Mouse (Mus musculus): ENCODE measurements around the gene Slc12a4. TPM values are rescaled to one million over a fixed set of nuclear protein-coding genes. Genes with fewer than 3 reads are reported as not detected.
"Not testable (repeated sequence)": the region's sequence is repeated elsewhere in the genome, so short reads cannot be mapped to it uniquely, and the experiment has no call there.

Slc12a4 gene
- polyA plus RNA-seq, 1 experiment from 2014 or later: 57.6 TPM

- no peaks in the 10 kb centered on the region for H3K36me3 ChIP-seq
- no peak overlapping the region for H3K27ac ChIP-seq
- no peak overlapping the region for H3K9ac ChIP-seq
- WGBS: 64% methylated on average over 4 of the region's 4 CpGs
- no peak overlapping the region for H3K4me3 ChIP-seq
- no peak for ATAC-seq (ENCODE audit: insufficient number of reproducible peaks, low FRiP score, low TSS enrichment, low read depth)
- H3K4me1 ChIP-seq: peaks cover 5% of the 10 kb centered on the region; the same call in 1 of the 2 replicates
- H3K9me3 ChIP-seq: no peaks in the 10 kb centered on the region
- H3K4me2 ChIP-seq: no peak overlapping the region
- H3K27me3 ChIP-seq: no peaks in the 10 kb centered on the region
Measured at GRCm38 (mm10) chr8:105993226-105993625, 27.3 kb upstream of the Slc12a4 start.

GRCm38 (mm10) chr8:105992499-105992898 is 26.6 kb upstream of the Slc12a4 start:
- Histone ChIP-seq H3K4me3 (no peak overlapping the region), H3K4me1 (peaks cover 5% of the 10 kb centered on the region; the same call in 1 of the 2 replicates), H3K4me2 (no peak overlapping the region), H3K9ac (no peak overlapping the region), H3K36me3 (no peaks in the 10 kb centered on the region), H3K27me3 (no peaks in the 10 kb centered on the region), H3K9me3 (no peaks in the 10 kb centered on the region), H3K27ac (no peak overlapping the region)
- ATAC-seq (ENCODE audit: insufficient number of reproducible peaks, low FRiP score, low TSS enrichment, low read depth): no peak
- WGBS: 72% methylated on average over 5 of the region's 5 CpGs

- no peak overlapping the region for H3K27ac ChIP-seq
- no peak overlapping the region for H3K9ac ChIP-seq
- H3K9me3 ChIP-seq: no peaks in the 10 kb centered on the region
Measured at GRCm38 (mm10) chr8:105991546-105991945, 25.6 kb upstream of the Slc12a4 start.

GRCm38 (mm10) chr8:105990856-105991387 is 25.0 kb upstream of the Slc12a4 start, which contains the start of gene Dus2:
Gene Dus2, plus strand, starts transcription at chr8:105991337.
- Histone ChIP-seq H3K4me2 (peak within 1 kb of the TSS; percentile 20; the same call in 1 of the 2 replicates), H3K4me1 (peaks cover 5% of the 10 kb centered on the region; the same call in 1 of the 2 replicates), H3K27ac (no peak within 1 kb of the TSS), H3K9ac (no peak within 1 kb of the TSS), H3K27me3 (no peaks in the 10 kb centered on the region), H3K9me3 (no peaks in the 10 kb centered on the region), H3K36me3 (no peaks in the 10 kb centered on the region), H3K4me3 (no peak within 1 kb of the TSS)
- 9% methylated on average over 15 of the region's 15 CpGs for WGBS
- peak; percentile 65; the same call in 1 of the 2 replicates for ATAC-seq (ENCODE audit: insufficient number of reproducible peaks, low FRiP score, low TSS enrichment, low read depth)

More at GRCm38 (mm10) chr8:105991546-105991945, 25.6 kb upstream of the Slc12a4 start:
- Histone ChIP-seq H3K36me3 (no peaks in the 10 kb centered on the region), H3K4me2 (no peak overlapping the region), H3K27me3 (no peaks in the 10 kb centered on the region), H3K4me1 (peaks cover 5% of the 10 kb centered on the region; the same call in 1 of the 2 replicates), H3K4me3 (no peak overlapping the region)
- ATAC-seq (ENCODE audit: insufficient number of reproducible peaks, low FRiP score, low TSS enrichment, low read depth): no peak
- 87% methylated on average over 2 of the region's 2 CpGs for WGBS

GRCm38 (mm10) chr8:105988546-105988945 is 22.6 kb upstream of the Slc12a4 start:
- WGBS: 85% methylated on average over 11 of the region's 11 CpGs
- H3K4me2 ChIP-seq: no peak overlapping the region
- no peak for ATAC-seq (ENCODE audit: insufficient number of reproducible peaks, low FRiP score, low TSS enrichment, low read depth)

GRCm38 (mm10) chr8:105983406-105983805 is 17.5 kb upstream of the Slc12a4 start:
- not testable (repeated sequence) for H3K27me3 ChIP-seq; ATAC-seq (ENCODE audit: insufficient number of reproducible peaks, low FRiP score, low TSS enrichment, low read depth); H3K4me2 ChIP-seq; H3K4me1 ChIP-seq; H3K36me3 ChIP-seq; H3K9me3 ChIP-seq; H3K9ac ChIP-seq; H3K4me3 ChIP-seq; H3K27ac ChIP-seq
- WGBS: 69% methylated on average over 11 of the region's 11 CpGs

More at GRCm38 (mm10) chr8:105988546-105988945, 22.6 kb upstream of the Slc12a4 start:
- Histone ChIP-seq H3K9ac (no peak overlapping the region), H3K27ac (no peak overlapping the region), H3K27me3 (no peaks in the 10 kb centered on the region), H3K4me1 (peaks cover 5% of the 10 kb centered on the region; the same call in 1 of the 2 replicates), H3K36me3 (no peaks in the 10 kb centered on the region), H3K9me3 (no peaks in the 10 kb centered on the region), H3K4me3 (no peak overlapping the region)

GRCm38 (mm10) chr8:105981146-105981545 is 15.2 kb upstream of the Slc12a4 start:
- Histone ChIP-seq H3K27ac (no peak overlapping the region), H3K4me1 (no peaks in the 10 kb centered on the region), H3K4me3 (no peak overlapping the region), H3K9ac (no peak overlapping the region), H3K4me2 (no peak overlapping the region), H3K27me3 (no peaks in the 10 kb centered on the region), H3K9me3 (no peaks in the 10 kb centered on the region), H3K36me3 (no peaks in the 10 kb centered on the region)
- WGBS: 90% methylated on average over 1 of the region's 1 CpGs
- ATAC-seq (ENCODE audit: insufficient number of reproducible peaks, low FRiP score, low TSS enrichment, low read depth): no peak

- Histone ChIP-seq H3K9ac (no peak within 1 kb of the TSS), H3K4me2 (no peak within 1 kb of the TSS), H3K27me3 (no peaks in the 10 kb centered on the region), H3K9me3 (no peaks in the 10 kb centered on the region), H3K4me3 (no peak within 1 kb of the TSS), H3K4me1 (no peaks in the 10 kb centered on the region), H3K36me3 (no peaks in the 10 kb centered on the region), H3K27ac (no peak within 1 kb of the TSS)
- no peak for ATAC-seq (ENCODE audit: insufficient number of reproducible peaks, low FRiP score, low TSS enrichment, low read depth)
- WGBS: 91% methylated on average over 15 of the region's 15 CpGs
Measured at GRCm38 (mm10) chr8:105979325-105979724, 13.4 kb upstream of the Slc12a4 start, which contains the start of gene Dpep3. Gene Dpep3, minus strand, starts transcription at chr8:105979429.

- no peaks in the 10 kb centered on the region for H3K4me1 ChIP-seq
- no peaks in the 10 kb centered on the region for H3K9me3 ChIP-seq
- no peaks in the 10 kb centered on the region for H3K36me3 ChIP-seq
- H3K4me3 ChIP-seq: no peak overlapping the region
- 63% methylated on average over 7 of the region's 7 CpGs for WGBS
- H3K9ac ChIP-seq: no peak overlapping the region
- ATAC-seq (ENCODE audit: insufficient number of reproducible peaks, low FRiP score, low TSS enrichment, low read depth): no peak
- H3K4me2 ChIP-seq: no peak overlapping the region
- H3K27ac ChIP-seq: no peak overlapping the region
- H3K27me3 ChIP-seq: no peaks in the 10 kb centered on the region
Measured at GRCm38 (mm10) chr8:105975363-105975762, 9.5 kb upstream of the Slc12a4 start.

- no peak overlapping the region for H3K27ac ChIP-seq
- no peak overlapping the region for H3K9ac ChIP-seq
- H3K36me3 ChIP-seq: no peaks in the 10 kb centered on the region
- 65% methylated on average over 8 of the region's 8 CpGs for WGBS
- no peak overlapping the region for H3K4me2 ChIP-seq
- no peaks in the 10 kb centered on the region for H3K9me3 ChIP-seq
- H3K4me1 ChIP-seq: peaks cover 10% of the 10 kb centered on the region
- no peaks in the 10 kb centered on the region for H3K27me3 ChIP-seq
- no peak for ATAC-seq (ENCODE audit: insufficient number of reproducible peaks, low FRiP score, low TSS enrichment, low read depth)
- no peak overlapping the region for H3K4me3 ChIP-seq
Measured at GRCm38 (mm10) chr8:105971019-105971720, 5.3 kb upstream of the Slc12a4 start.

- H3K27me3 ChIP-seq: no peaks in the 10 kb centered on the region
- H3K9me3 ChIP-seq: no peaks in the 10 kb centered on the region
- no peak overlapping the region for H3K4me3 ChIP-seq
- H3K4me1 ChIP-seq: peaks cover 19% of the 10 kb centered on the region
- H3K4me2 ChIP-seq: no peak overlapping the region
- no peaks in the 10 kb centered on the region for H3K36me3 ChIP-seq
- WGBS: 57% methylated on average over 1 of the region's 1 CpGs
- H3K27ac ChIP-seq: no peak overlapping the region
- no peak overlapping the region for H3K9ac ChIP-seq
- ATAC-seq (ENCODE audit: insufficient number of reproducible peaks, low FRiP score, low TSS enrichment, low read depth): no peak
Measured at GRCm38 (mm10) chr8:105969367-105969766, 3.5 kb upstream of the Slc12a4 start.

- H3K27ac ChIP-seq: peak overlapping the region; percentile 67
- H3K4me2 ChIP-seq: peak overlapping the region; percentile 63
- 6% methylated on average over 19 of the region's 19 CpGs for WGBS
- H3K9ac ChIP-seq: no peak overlapping the region
- H3K4me3 ChIP-seq: peak overlapping the region; percentile 88
- no peak for ATAC-seq (ENCODE audit: insufficient number of reproducible peaks, low FRiP score, low TSS enrichment, low read depth)
- no peaks in the 10 kb centered on the region for H3K9me3 ChIP-seq
- H3K27me3 ChIP-seq: no peaks in the 10 kb centered on the region
- peaks cover 39% of the 10 kb centered on the region for H3K4me1 ChIP-seq
- H3K36me3 ChIP-seq: no peaks in the 10 kb centered on the region
Measured at GRCm38 (mm10) chr8:105966692-105967311, 905 bp upstream of the Slc12a4 start.
